Mouse (Mus musculus) MEL-GATA-1-ER (cell line): ENCODE measurements around the gene Rnd1.

Experiments
- DNase-seq: peaks from one replicate; pipeline ENCODE4 v3.0.0-alpha.2; 2012; ENCODE audit warnings: low read depth; ENCODE audit errors: extremely low read depth

The Rnd1 gene

DNA sequence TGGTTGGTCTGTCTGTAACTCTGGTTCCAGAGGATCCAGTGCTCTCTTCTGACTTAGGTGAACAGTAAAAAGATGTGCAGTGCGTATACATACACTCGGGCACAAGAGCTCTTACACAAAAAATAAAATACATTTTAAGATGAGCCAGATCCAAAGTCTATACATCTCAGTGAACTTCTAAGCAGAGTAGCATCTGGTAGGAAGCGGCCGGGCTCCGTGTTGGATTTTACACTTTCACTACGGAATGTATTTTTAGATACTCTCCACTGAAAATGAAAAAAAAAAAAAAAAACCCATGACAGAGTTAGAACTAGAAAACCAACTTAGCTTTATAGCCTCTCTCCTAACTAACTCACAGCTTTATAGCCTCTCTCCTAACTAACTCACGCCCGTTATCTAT is 3.4 kb upstream of the Rnd1 start:
- DNase-seq = no peak

- DNase-seq = no peak
Observed at GRCm38 (mm10) chr15:98677977-98678376, 716 bp upstream of the Rnd1 start.

- DNase-seq = no peak
Observed at GRCm38 (mm10) chr15:98676471-98676870, 790 bp downstream of the Rnd1 start.

GRCm38 (mm10) chr15:98675634-98676250 is 1.5 kb downstream of the Rnd1 start:
- no peak for DNase-seq

DNA sequence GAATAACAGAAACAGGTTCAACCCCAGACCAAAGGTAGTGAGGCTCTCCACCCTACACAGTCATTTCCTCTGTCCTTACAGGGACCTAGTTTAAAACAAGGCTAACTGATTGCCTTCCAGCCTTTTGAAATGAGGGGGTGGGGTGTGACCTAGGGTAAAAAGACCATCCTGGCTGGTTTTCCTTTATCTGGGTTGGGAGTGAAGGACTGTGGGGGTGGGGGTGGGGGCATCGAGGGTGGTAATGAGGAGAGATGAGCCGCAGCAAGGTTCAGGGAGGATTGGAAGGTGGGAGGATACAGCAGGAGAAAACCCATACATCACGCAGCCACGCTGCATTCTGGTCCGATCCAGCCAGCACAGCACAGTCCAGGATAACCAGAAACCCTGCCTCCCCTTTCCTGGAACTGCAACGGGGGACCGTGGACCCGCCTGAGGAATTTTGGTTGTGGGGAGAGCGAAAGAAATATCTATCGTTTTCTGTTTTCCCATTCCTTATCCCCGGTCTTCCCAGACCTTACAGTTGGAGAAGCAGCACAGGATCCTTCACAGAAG is 2.2 kb downstream of the Rnd1 start:
- DNase-seq = no peak

GRCm38 (mm10) chr15:98674284-98674993 is 2.8 kb downstream of the Rnd1 start:
- no peak for DNase-seq

GRCm38 (mm10) chr15:98673732-98674131 is 3.5 kb downstream of the Rnd1 start:
- DNase-seq = no peak

DNA sequence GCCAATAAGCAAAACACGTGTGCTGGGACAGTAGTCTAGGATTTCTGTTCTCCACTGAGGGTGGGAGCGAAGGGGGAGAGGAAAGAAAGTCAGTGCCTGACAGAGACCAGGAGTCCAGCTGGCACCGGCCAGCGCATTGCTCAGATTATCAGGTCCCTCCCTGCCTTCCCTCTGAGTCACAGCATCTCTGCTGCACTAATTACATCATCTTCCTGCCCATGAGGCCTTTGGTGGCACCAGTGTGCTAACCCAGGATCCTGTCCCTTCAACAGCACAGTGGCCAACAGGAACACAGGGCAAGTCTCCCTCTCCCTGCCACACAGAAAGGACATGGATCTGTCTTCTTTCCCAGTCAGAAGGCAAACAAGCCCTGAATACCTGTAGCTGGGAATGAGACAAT is 4.7 kb downstream of the Rnd1 start:
- no peak for DNase-seq

- peak; percentile 70 for DNase-seq
Observed at GRCm38 (mm10) chr15:98664042-98664907, 13.0 kb downstream of the Rnd1 start.

DNA sequence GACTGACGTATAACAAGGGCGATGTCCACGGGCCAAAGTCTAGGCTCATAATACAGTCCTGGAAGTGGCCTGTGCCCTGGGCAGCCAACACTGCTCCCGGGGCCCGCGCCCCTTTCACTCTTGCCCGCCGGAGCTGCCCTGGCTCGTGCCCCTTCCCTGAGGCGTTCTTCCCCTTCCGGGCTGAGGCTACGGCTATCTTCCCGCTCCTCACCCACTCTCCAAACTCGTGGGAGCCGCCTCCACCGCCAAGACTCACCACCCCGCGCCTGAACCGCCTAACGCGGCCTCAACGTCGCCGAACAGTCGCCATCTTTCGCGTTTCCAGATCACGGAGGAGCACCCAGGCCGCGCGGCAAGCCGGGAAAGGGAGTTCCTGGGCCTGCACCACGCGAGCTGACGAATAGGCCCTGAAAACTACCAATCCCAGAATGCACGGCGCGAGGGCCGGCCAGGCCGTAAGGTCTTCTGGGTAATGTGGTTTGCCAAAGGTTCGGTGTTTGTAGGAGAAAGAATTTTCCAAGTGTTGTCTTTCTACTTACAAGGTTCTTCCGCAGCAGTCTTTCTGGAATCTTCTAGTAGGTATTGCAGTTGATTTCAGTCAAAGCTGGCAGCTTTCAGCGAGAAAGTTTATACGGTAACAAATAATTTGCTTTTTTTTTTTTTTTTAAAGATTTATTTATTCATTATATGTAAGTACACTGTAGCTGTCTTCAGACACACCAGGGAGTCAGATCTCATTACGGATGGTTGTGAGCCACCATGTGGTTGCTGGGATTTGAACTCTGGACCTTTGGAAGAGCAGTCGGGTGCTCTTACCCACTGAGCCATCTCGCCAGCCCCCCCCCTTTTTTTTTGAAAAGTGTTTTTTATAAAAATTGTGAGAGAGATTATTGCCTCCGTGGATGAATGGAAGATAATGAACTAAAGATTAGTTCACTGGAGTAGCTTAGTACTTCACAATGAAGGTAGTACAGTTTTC is 14.4 kb downstream of the Rnd1 start, which contains the start of gene Ddx23:
Ddx23 (minus strand) TSS at position 328 of the 979 bp plus-strand sequence.
- peak; percentile 97 for DNase-seq

GRCm38 (mm10) chr15:98662198-98662566 is 15.1 kb downstream of the Rnd1 start:
- peak; percentile 91 for DNase-seq

DNA sequence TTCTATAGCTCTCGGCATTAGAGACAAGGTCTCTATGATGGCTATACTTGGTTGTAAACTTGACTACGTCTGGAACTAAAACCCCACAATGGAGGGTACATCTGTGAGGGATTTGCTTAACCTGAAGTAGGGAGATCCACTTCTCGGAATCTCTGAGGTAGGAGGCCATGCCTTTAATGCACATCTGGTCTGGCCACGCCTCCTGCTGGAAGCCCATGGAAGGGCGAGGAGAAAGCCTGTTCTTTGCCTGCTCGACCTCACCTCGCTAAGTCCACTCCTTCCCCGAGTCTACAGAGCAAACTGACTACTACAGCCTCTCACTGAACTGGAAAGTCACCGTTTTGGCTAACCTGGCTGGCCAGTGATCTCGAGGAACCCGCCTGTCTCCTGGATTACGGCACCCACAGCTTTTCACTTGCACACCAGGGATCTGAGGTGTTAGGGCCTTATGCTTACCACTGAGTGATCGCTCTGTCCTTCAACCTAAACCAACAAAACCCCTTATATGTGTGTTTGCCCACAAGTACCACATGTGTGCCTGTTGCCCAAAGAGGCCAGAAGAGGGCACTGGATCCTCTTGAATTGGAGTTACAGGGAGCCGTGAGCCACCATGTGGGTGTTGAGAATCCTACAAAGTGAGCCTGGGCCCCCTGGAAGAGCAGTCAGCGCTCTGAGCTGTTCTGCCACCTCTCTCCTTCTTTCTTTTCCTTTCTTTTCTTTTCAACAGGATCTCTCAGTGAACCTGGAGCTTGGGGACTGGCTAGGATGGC is 20.1 kb downstream of the Rnd1 start:
- no peak for DNase-seq

DNA sequence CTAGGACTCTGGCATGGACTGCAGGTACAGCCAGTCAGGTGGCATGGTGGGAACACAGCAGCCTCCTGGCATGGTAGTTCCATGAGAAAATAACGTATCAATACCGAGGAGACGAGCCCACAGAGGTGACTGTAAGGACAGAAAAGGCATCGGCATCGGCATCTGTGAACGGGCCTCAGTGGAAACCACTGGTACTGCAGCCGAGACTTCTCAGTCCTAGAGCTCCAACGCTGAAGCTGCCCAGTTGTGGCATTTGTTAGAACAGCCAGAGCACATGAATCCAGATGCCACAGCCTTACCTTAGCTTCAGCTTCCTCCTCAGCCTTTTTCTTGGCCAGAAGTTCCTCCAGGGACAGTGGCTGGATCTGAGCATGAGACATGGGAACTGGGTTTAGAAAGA is 25.1 kb downstream of the Rnd1 start:
- DNase-seq = no peak

DNA sequence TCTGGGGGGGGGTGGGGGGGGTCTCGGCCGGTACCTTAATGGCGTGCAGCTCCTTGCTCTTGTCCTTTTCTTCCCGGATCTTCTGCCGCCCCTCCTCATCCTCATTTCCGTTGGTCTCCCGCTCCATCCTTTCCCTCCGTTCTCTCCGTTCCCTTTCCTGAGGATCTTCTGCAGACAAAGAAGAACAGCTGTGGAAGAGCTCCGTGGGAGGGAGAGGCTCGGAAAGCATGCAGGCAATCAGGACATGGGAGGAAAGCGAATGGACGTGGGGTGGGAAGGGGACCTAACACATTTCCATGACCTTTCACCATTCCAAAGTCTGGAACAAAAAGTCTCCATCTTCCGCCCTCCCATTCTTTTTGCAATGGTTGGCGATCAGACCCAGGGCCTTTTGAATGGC is 25.8 kb downstream of the Rnd1 start:
- no peak for DNase-seq

DNA sequence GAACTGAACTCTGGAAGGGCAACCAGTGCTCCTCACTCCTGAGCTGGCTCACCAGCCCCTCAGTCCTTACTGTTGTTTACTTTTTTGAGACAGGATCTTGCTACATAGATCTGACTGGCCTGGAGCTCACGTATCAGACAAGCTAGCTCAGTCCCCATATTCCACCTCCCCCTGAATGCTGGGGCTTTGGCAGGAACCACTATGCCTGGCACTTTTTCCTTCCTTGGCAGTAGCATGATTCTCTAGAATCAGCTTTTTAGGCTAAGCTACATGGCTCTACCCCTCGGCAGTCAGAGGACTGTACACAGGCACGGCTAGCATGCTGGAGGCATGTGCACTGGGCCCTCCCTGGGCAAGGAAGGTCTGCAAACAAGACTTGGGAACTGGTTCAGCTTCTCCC is 29.2 kb downstream of the Rnd1 start:
- no peak for DNase-seq

- DNase-seq = no peak
Observed at GRCm38 (mm10) chr15:98647308-98647707, 30.0 kb downstream of the Rnd1 start.

- no peak for DNase-seq
Observed at GRCm38 (mm10) chr15:98646737-98647136, 30.5 kb downstream of the Rnd1 start.

GRCm38 (mm10) chr15:98645057-98646026 is 31.9 kb downstream of the Rnd1 start:
- no peak for DNase-seq

- no peak for DNase-seq
Observed at GRCm38 (mm10) chr15:98644406-98644805, 32.9 kb downstream of the Rnd1 start.
